Mouse (Mus musculus) forebrain, embryonic 16.5 days (tissue): ENCODE results near the gene Spata32. TPM values are rescaled to one million over a fixed set of nuclear protein-coding genes. Genes with fewer than 3 reads are reported as not detected.

Experiments
- ATAC-seq: fragments of 200-750 bp; cut with Nextera tagmentation; 2 replicates; pipeline ENCODE4 v1.8.0; 2017; ENCODE audit warnings: mild to moderate bottlenecking, moderate library complexity
- H3K27ac ChIP-seq: fragments of 300-500 bp; sonication (generic); 2 replicates; pipeline ENCODE4 v1.5.1; 2014; ENCODE audit warnings: low read length, control low read depth
- H3K27me3 ChIP-seq: fragments of 300-500 bp; sonication (generic); replicated peaks from 2 replicates; pipeline ENCODE4 v1.6.1; 2014; ENCODE audit warnings: low read length; ENCODE audit not compliant: control insufficient read depth, insufficient read depth
- H3K36me3 ChIP-seq: fragments of 300-500 bp; sonication (generic); 2 replicates; pipeline ENCODE4 v1.6.1; 2014; ENCODE audit not compliant: control insufficient read depth, insufficient read depth
- H3K4me1 ChIP-seq: fragments of 300-500 bp; sonication (generic); replicated peaks from 2 replicates; pipeline ENCODE4 v1.6.1; 2014; ENCODE audit warnings: low read length; ENCODE audit not compliant: control insufficient read depth, insufficient read depth
- H3K4me2 ChIP-seq: fragments of 300-500 bp; sonication (generic); 2 replicates; pipeline ENCODE4 v1.6.1; 2014; ENCODE audit warnings: mild to moderate bottlenecking, low read length, control low read depth
- H3K4me3 ChIP-seq: fragments of 300-500 bp; sonication (generic); replicated peaks from 2 replicates; pipeline ENCODE4 v1.5.1; 2014; ENCODE audit warnings: mild to moderate bottlenecking, low read length, control low read depth
- H3K9ac ChIP-seq: fragments of 300-500 bp; sonication (generic); replicated peaks from 2 replicates; pipeline ENCODE4 v1.6.1; 2014; ENCODE audit warnings: low read depth, low read length, control low read depth
- H3K9me3 ChIP-seq: fragments of 300-500 bp; sonication (generic); 2 replicates; pipeline ENCODE4 v1.6.1; 2016; ENCODE audit warnings: low read length; ENCODE audit not compliant: control insufficient read depth
- WGBS: fragments of 180-500 bp; shearing (Covaris S2); extraction: QIAGEN DNeasy Blood & Tissue Kit; methylation state at CpG from one replicate; pipeline ENCODE4 v1.1.7; 2014; 5-methylcytosine and 5-hydroxymethylcytosine counted together
- polyA plus RNA-seq: library from polyadenylated mRNA; unstranded; fragments of >200 nt; fragmentation: Nextera tagmentation; extraction: Ambion mirVana; gene quantifications from 2 replicates; pipeline ENCODE4 v1.2.1, GENCODE M21; 2015

Gene Spata32
- polyA plus RNA-seq, 1 experiment from 2014 or later: not detected

DNA sequence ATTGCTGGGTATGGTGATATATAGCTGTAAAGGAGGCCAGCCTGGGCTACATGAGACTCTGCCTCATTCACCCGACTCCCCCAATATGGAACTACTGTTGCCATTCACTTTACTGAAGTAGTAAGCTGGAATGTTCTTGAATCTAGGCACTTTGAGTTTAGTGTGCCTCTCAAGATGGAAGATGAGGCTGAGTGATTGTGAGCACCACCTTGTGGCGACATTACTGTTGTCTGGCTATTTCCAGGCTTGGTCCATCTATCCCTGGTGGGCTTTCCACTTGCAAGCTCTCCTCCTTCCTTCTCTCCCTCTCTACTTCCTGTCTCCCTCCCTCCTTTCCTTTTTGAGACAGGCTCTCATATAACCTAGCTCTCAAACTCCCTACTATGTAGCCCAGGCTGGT lies 33.3 kb downstream of the Spata32 start:
- Histone ChIP-seq H3K36me3 (no peaks in the 10 kb centered on the region), H3K27me3 (no peaks in the 10 kb centered on the region), H3K27ac (no peak overlapping the region), H3K4me3 (no peak overlapping the region), H3K9me3 (no peaks in the 10 kb centered on the region), H3K4me1 (no peaks in the 10 kb centered on the region), H3K4me2 (no peak overlapping the region), H3K9ac (no peak overlapping the region)
- 31% methylated on average over 2 of the region's 2 CpGs for WGBS
- ATAC-seq: no peak

- no peaks in the 10 kb centered on the region for H3K36me3 ChIP-seq
- H3K4me3 ChIP-seq: no peak overlapping the region
- WGBS: 77% methylated on average over 3 of the region's 3 CpGs
- ATAC-seq: no peak
- H3K4me2 ChIP-seq: no peak overlapping the region
- H3K9me3 ChIP-seq: no peaks in the 10 kb centered on the region
- no peaks in the 10 kb centered on the region for H3K4me1 ChIP-seq
- no peak overlapping the region for H3K27ac ChIP-seq
- H3K27me3 ChIP-seq: no peaks in the 10 kb centered on the region
- H3K9ac ChIP-seq: no peak overlapping the region
These were observed 36.3 kb downstream of the Spata32 start for GRCm38 (mm10) chr11:103181911-103182310.

DNA sequence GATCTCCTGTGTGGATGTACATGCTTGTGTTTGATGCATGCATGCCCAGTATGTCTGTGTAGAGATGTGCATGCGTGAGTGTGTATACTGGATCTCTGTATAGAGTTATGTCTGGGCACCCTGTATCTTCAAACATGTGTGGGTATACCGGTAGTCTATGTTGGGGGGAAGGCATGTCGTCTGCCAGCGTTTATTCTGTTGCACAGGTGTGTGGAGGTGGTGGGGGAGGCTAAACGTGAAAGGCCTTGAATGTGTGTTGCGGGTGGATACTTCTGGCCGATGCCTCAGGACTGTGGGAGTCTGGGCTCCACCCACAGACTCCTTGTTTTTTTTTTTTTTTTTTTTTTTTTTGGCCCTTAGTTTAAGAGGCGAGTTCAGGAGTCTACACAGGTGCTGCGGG lies 36.9 kb downstream of the Spata32 start:
- Histone ChIP-seq H3K4me3 (no peak overlapping the region), H3K36me3 (no peaks in the 10 kb centered on the region), H3K27me3 (no peaks in the 10 kb centered on the region), H3K9me3 (no peaks in the 10 kb centered on the region), H3K4me1 (no peaks in the 10 kb centered on the region), H3K27ac (no peak overlapping the region), H3K9ac (no peak overlapping the region), H3K4me2 (no peak overlapping the region)
- WGBS: 82% methylated on average over 9 of the region's 9 CpGs
- ATAC-seq: no peak

GRCm38 (mm10) chr11:103180426-103180825 lies 37.8 kb downstream of the Spata32 start:
- no peak for ATAC-seq
- no peak overlapping the region for H3K4me2 ChIP-seq
- H3K27ac ChIP-seq: no peak overlapping the region
- no peak overlapping the region for H3K9ac ChIP-seq
- H3K36me3 ChIP-seq: no peaks in the 10 kb centered on the region
- no peaks in the 10 kb centered on the region for H3K27me3 ChIP-seq
- no peaks in the 10 kb centered on the region for H3K4me1 ChIP-seq
- no peak overlapping the region for H3K4me3 ChIP-seq
- no peaks in the 10 kb centered on the region for H3K9me3 ChIP-seq
- WGBS: 72% methylated on average over 1 of the region's 1 CpGs

- 91% methylated on average over 8 of the region's 8 CpGs for WGBS
- no peaks in the 10 kb centered on the region for H3K9me3 ChIP-seq
- ATAC-seq: no peak
These were observed 39.5 kb downstream of the Spata32 start for GRCm38 (mm10) chr11:103178748-103179147.

DNA sequence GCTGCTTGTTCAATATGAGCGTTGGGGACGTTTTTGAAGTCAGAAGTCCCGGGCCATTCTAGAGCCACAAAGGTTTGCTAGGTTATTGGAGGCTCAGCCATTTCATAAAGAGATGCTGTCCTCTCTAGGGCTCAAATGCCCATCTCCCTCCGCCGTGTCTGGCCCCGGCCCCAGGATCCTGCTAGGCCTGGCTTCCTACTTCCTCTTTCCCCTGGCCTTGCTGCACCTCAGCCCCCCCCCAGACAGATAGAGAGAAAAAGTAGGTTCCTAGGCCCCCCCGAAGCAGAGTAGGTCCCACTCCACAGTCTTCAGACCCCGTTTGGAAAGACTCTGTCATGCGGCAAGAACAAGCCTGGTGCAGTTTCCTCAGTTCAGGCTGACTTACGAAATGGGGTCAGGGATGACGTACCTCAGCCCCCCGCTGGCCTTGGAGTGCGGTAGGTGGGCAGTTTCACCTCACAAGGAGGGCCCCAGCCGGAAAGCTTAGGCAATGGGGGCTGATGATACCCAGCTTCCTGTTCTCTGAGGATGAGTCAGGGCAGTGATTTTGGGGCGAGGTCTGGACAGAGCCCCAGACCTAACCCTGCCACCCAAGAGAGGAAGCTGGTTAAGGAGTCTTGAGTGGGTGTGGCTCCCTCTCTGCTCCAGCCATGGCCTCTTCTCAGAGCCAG lies 40.3 kb downstream of the Spata32 start:
- 82% methylated on average over 15 of the region's 15 CpGs for whole genome bisulfite sequencing
- H3K4me1 ChIP-seq: no peaks in the 10 kb centered on the region
- no peaks in the 10 kb centered on the region for H3K9me3 ChIP-seq
- no peak for ATAC-seq
- no peak overlapping the region for H3K27ac ChIP-seq
- no peak overlapping the region for H3K4me2 ChIP-seq
- no peaks in the 10 kb centered on the region for H3K27me3 ChIP-seq
- H3K9ac ChIP-seq: no peak overlapping the region
- no peaks in the 10 kb centered on the region for H3K36me3 ChIP-seq
- H3K4me3 ChIP-seq: no peak overlapping the region

More at GRCm38 (mm10) chr11:103178748-103179147, 39.5 kb downstream of the Spata32 start:
- H3K4me1 ChIP-seq: no peaks in the 10 kb centered on the region
- no peaks in the 10 kb centered on the region for H3K27me3 ChIP-seq
- H3K9ac ChIP-seq: no peak overlapping the region
- H3K27ac ChIP-seq: no peak overlapping the region
- no peak overlapping the region for H3K4me3 ChIP-seq
- H3K4me2 ChIP-seq: no peak overlapping the region
- no peaks in the 10 kb centered on the region for H3K36me3 ChIP-seq

DNA sequence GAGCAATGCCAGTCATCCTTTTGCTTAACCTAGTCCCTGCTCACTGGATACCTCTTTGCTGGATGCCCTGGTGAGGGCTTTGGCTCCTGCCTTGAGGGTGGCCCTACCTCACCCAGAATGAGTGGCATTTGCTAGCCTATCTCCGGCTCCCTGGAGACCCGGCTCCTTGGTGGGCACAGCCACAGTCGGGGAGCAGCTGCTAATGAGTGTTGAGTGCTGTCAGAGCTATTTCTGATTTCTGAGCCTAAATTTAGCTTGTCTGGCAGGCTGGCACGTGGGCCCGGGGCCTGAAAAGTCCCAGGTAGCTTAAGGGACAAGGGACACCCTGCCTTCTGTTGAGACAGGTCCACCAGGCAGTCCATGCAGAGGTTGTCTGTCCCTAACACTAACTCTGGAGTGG lies 41.0 kb downstream of the Spata32 start:
- WGBS: 74% methylated on average over 5 of the region's 5 CpGs
- Histone ChIP-seq H3K9ac (no peak overlapping the region), H3K9me3 (no peaks in the 10 kb centered on the region), H3K4me1 (peaks cover 1% of the 10 kb centered on the region; the same call in 1 of the 2 replicates), H3K4me3 (no peak overlapping the region), H3K4me2 (no peak overlapping the region), H3K36me3 (no peaks in the 10 kb centered on the region), H3K27me3 (peaks cover 4% of the 10 kb centered on the region; the same call in 1 of the 2 replicates), H3K27ac (no peak overlapping the region)
- no peak for ATAC-seq

DNA sequence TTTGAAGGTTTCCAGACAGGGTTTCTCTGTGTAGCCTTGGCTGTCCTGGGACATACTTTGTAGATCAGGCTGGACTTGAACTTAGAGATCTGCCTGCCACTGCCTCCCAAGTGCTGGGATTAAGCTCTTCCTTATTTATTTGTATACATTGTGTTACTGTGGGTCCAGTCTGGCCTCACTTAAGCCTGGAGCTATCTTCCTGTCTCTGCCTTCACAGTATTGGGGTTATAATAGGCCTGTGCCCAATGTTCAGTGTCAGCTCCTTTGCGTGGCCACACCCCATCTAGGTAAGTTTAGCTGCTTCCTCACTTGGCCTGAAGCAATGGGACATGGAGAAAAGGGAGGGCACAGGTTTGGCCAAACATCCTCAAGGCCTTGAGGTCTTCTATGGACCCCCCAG lies 41.7 kb downstream of the Spata32 start:
- no peak overlapping the region for H3K4me3 ChIP-seq
- WGBS: 100% methylated on average over 1 of the region's 1 CpGs
- no peak for ATAC-seq
- no peak overlapping the region for H3K9ac ChIP-seq
- H3K9me3 ChIP-seq: no peaks in the 10 kb centered on the region
- peaks cover 7% of the 10 kb centered on the region for H3K4me1 ChIP-seq
- no peak overlapping the region for H3K27ac ChIP-seq
- no peak overlapping the region for H3K4me2 ChIP-seq
- H3K27me3 ChIP-seq: peaks cover 8% of the 10 kb centered on the region; the same call in 1 of the 2 replicates
- no peaks in the 10 kb centered on the region for H3K36me3 ChIP-seq

DNA sequence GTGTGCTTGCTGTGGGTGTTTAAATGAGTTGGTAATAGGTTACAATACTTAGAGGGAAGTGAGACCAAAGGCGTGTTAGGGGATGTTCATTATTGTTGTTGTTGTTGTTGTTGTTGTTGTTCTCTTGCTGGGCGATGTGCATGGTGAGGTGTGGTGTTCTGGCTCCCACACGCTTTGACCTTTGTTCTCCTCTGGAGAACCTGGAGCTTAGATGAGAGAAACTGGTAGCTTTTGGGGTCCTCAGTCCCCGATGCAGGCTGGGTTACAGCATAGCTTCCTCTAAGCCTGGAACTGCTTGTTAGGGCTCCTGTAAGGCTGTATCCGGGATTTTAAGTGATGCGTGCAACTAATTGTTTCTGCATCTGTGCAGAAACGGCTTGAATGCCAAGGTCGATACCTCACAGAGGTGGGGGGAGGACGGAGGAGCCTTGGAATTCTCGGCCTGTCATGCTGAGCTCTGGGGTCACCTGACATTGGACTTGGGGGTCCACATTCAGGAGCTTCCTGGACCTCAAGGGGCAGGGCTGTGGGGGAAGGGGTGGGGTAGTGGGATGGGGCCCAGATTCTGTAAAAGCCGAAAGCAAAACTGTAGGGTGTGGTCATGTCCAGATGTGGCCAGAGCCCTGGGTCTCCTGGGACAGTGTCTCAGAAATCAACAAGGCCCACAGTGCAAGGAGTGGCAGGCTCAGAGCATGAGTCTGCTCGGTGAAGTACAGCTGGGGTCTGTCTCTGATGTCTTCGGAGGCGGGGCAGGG lies 42.4 kb downstream of the Spata32 start:
- H3K4me3 ChIP-seq: no peak overlapping the region
- peaks cover 10% of the 10 kb centered on the region for H3K4me1 ChIP-seq
- ATAC-seq: no peak
- WGBS: 66% methylated on average over 14 of the region's 14 CpGs
- peaks cover 8% of the 10 kb centered on the region; the same call in 1 of the 2 replicates for H3K27me3 ChIP-seq
- no peak overlapping the region for H3K4me2 ChIP-seq
- no peaks in the 10 kb centered on the region for H3K9me3 ChIP-seq
- no peaks in the 10 kb centered on the region for H3K36me3 ChIP-seq
- H3K27ac ChIP-seq: no peak overlapping the region
- no peak overlapping the region for H3K9ac ChIP-seq
